Mouse (Mus musculus): ENCODE results near the gene Slc44a5.
"Not testable (repeated sequence)": the region's sequence is repeated elsewhere in the genome, so short reads cannot be mapped to it uniquely, and the experiment has no call there.

The Slc44a5 gene

DNA sequence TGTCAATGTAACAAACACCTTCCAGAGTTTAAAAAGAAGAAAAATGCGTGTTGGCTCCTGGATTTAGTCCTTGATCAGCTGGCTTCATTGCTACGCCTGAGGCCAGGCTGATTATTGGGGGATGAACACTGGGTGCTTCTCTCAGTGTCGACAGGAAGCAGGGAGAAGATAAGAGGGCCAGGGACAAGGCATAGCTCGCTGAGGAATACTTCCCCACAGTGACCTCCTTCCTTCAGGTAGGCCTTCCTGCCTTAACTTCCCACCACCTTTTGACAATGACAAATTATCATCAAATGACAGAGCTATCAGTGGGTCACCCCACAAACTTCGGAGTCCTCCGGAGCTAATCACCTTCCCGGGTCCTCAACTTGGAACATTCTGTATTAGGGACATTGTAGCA lies 242.1 kb downstream of the Slc44a5 start:
- no peak for DNase-seq (ENCODE audit: low spot score in 2 of 2)

DNA sequence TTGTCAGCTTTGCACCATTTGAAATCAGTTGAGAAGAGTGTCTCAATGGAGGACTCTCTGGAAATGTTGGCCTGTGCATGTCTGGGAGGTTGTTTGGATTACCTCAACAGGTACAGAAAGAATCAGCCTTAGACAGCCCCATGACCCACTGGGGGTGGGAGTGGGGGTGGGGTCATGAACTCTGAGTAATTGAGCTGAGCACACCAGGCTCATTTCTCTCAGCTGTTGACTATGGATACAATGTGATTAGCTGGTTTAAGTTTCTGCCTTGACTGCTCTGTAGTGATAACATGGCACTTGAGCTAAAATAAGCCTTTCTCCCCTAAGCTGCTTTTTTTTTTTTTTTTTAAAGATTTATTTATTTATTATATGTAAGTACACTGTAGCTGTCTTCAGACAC lies 242.5 kb downstream of the Slc44a5 start:
- DNase-seq (ENCODE audit: low spot score in 2 of 2) = no peak

DNA sequence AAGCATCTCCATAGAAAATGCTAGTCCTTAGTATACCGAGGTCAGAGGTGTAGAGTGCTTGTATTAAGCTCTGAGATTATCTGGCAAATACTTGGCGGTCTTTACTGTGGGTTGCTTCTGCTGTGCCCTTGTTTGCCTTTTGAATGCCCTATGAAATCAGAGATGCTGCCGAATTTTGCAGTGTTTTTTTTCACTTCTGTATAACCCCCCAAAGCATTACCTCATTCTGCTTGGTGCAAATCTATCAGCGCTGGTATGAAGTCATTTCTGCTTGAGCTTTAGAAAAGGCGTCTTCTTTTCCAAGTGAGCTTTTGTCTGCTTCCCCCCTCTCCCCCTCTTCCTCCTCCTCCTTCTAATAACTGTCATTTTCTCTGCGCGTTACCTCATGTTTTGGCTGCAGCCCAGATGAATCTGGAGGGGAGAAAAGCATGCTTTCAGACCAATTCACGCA lies 248.9 kb downstream of the Slc44a5 start:
- DNase-seq (ENCODE audit: low spot score in 2 of 2) = peak in 1 of 2 experiments; percentile 13

DNA sequence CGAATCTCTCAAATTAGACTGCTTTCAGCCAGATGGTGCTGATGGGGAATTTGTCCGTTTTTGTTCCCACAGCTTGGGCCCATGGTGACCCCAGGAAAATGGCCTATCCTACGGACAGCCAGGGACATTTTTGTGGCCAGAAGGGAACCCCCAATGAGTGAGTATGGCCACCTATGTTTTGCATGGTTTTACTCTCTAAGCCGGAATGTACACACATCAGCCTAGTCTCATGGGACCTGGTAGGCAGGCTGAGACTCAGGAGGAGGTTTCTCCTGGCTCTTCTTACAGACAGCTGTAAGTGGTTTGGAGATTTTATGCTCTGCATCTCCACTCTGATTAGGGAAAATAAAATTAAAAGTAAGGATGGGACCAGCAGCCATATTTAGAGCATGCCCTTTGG lies 249.5 kb downstream of the Slc44a5 start:
- no peak for DNase-seq (ENCODE audit: low spot score in 2 of 2)

DNA sequence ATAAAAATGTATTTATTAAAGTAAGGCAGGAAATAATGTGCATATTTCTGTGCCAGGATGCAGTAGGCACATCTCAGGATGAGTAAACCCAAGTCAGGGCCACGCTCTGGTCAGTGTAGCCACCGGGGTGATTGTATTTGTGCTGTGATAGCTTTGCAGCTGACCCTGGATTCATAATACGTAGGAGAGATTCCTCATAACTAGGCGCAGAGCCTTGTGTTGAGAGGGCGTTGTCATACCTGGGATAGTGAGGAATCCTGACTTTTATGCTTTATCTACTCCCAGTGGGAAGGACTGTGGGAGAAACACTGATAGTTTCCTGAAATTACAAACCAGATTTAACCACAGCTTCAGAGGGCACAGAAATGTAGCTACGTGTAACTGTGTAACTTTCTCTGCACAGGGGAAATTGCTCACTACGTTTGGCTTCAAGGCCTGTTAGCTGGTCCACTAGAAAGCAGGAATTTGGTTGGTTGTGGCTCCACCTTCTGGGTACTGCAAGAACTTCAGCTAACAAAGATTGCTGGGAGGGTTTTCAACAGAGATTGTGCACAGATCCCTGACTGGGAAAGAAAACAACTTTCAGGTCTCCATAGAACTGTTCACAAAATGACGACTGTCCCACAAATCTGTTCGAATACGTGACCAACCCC lies 253.0 kb downstream of the Slc44a5 start:
- DNase-seq (ENCODE audit: low spot score in 2 of 2) = peak; percentile 70 to 79

DNA sequence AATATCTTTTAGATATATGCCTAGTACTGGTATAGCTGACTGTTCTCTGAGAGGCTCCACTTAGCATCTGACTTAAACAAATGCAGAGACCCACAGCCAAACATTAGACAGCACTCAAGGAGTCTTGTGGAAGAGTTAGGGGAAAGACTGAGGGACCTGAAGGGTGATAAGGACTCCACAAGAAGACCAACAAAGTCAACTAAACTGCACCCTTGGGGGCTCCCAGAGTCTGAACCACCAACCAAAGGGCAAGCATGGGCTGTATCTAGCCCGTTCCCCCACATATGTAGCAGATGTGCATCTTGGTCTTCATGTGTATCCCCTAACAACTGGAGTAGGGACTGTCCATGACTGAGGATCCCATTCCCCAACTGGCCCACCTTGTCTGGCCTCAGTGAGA lies 271.7 kb downstream of the Slc44a5 start:
- no peak for DNase-seq (ENCODE audit: low spot score in 2 of 2)

DNA sequence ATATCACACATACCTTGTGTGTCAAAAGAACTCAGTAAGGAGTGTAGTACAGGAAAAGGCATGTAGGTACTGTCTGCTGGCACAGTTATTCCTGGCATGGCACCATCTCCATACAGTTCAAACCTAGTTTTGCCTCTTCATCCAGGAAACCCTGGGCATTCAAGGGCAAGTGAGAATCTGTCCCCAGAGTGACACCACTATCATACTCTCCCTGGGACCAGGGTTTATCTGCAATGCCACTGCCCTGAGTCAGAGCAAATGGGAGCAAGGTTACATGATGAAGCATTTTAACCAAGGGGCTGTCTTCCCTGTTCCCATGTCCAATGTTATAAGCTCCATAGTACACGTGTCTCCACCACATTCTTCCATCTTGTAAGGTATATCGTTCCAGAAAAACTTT lies 278.2 kb downstream of the Slc44a5 start:
- no peak for DNase-seq (ENCODE audit: low spot score in 2 of 2)

DNA sequence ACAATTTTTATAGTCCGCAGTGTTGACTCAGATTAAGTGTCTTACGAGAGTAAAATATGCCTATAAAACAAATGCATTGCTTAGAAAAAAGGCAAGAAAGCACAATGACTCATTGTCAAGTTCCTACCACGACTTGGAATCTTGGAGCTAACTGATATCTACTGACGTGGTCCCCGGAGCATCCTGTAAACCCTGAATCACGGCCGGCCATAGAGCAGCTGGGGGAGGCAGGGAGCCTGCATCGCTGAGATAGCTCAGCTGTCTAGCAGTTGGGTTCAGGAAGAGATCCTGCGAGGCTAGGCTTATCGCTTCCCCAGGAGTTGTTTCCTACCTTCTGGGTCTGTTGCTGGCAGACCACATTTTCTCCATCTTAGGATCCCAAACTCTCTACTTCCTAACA lies 279.0 kb downstream of the Slc44a5 start:
- no peak for DNase-seq (ENCODE audit: low spot score in 2 of 2)

DNA sequence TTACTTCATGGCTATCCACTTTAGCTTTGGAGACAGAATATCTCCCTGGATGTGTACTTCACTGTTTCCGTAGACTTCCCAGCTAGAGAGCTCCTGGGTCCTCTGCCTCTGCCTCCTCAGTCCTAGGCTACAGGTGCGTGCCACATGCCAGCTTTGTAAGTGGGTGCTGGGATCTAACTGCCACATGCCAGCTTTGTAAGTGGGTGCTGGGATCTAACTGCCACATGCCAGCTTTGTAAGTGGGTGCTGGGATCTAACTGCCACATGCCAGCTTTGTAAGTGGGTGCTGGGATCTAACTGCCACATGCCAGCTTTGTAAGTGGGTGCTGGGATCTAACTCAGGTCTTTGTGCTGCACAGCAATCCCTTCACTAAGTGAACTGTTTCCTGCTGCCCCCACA lies 281.0 kb downstream of the Slc44a5 start:
- DNase-seq (ENCODE audit: low spot score in 2 of 2) = not testable (repeated sequence)

DNA sequence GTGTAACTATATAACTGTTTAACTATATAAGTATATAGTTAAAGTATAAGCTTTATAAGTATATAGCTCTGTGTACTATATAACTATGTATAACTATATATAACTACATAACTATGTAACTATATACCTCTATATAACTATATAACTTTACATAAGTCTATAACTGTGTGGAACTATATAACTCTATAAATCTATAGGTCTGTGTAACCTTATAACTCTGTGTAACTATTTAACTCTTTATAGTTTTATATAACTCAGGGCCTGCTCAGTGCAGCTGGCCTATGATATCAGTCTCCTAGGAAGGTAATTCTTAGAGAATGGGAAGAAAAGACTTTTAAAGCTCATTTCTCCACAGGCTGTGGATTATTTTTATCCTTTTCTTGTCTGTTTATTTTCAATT lies 284.1 kb downstream of the Slc44a5 start:
- no peak for DNase-seq (ENCODE audit: low spot score in 2 of 2)

DNA sequence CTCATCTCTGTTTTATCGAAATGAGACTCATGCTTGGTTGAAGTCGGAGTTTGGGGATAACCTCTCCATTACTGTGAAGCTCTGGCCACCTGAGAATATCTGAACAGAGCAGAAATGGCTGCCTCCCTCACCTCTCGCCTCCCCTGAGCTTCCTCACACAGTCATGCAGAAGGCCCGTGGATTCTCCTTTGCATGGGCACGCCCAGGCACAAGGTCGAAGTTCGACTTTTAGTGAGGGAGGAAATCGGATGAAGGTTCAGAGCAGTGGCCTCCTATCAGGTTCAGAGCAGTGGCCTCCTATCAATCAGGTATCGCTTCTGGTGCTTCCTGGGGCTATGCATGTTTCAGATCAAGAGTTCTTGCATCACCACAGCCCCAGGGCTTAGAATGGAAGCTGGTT lies 295.1 kb downstream of the Slc44a5 start:
- DNase-seq (ENCODE audit: low spot score in 2 of 2) = no peak

DNA sequence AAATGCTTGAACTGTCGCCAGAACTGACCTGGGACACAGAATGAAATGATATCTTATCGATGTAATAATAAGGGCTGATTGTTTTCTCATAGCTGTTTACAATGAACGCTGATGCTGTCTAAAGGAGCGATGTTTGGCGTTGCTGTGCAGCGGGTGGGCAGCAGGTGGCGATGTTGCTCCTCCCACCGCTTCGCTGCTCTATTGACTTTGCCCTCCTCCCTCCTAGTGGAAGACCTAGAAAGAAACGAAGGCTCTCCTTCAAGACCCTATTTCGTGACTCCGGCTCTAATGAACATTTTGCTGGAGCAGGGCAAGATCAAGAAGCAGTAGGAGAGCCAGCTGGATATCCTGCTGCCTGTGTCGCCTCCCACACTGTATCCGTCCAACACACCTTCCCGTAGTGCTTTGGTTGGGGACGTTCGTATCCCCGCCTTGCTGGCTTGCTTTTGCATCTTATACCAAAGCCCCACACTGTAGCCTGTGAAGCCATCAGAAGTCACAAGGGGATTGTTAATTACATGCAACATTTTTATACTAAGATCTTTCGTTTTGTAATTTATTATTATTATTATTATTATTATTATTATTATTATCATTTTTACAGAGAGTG lies 296.6 kb downstream of the Slc44a5 start:
- DNase-seq (ENCODE audit: low spot score in 2 of 2) = peak; percentile 81 to 89

DNA sequence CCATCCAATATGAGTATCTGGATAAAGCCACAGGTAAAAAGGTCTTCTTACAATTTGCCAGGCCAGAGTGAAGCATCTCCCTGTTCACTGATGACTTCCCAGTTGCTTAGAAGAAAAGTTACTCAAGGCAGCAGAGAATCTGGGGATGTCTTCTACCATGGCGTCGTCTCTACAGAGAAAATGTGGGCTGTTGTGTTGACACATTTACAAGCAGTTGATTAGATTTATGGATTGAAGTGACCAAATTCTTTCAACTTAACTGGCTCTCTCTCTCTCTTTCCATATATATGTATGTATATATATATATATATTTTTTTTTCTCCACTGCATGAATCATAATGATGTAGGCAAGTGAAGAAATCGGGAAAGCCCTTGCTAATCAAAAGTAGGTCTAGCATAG lies 301.4 kb downstream of the Slc44a5 start:
- no peak for DNase-seq (ENCODE audit: low spot score in 2 of 2)

DNA sequence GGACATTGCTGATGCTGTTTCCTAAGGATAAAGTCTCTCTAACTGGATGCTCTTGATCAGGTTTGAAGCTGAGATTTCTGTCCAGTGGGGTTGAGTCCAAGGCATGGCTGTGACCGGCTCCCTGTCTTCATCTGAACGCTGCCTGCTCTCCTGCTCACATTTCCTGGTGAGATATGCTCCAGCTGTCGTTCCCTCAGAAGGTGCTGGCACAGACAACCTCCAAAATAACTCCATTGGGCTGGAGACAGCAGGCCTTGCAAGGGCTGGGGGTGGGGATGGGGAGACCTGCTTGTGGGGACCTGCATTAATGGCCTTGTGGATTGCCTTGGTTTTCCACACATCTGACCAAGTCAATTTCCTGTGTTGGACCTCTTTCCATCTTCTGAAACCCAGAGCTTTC lies 311.0 kb downstream of the Slc44a5 start:
- DNase-seq (ENCODE audit: low spot score in 2 of 2) = no peak

DNA sequence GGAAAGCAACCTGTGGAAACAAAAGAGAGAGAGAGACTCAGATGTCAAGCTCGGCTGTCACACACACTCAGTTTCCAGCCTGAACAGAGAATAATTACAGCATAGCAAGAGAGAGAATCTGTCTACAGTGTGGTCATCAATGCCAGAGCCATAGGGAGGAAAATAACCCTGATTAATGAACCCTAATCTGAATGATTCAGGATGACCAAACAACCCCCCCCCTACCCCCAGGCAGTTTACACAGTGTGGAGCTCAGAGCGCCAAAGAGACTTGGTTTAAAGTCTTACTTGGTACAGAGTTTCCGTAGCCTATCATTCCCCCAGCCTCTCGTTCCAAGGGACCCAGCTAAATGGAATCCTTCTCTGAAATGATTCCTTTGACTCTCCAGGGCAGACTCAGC lies 312.1 kb downstream of the Slc44a5 start:
- DNase-seq (ENCODE audit: low spot score in 2 of 2) = no peak

DNA sequence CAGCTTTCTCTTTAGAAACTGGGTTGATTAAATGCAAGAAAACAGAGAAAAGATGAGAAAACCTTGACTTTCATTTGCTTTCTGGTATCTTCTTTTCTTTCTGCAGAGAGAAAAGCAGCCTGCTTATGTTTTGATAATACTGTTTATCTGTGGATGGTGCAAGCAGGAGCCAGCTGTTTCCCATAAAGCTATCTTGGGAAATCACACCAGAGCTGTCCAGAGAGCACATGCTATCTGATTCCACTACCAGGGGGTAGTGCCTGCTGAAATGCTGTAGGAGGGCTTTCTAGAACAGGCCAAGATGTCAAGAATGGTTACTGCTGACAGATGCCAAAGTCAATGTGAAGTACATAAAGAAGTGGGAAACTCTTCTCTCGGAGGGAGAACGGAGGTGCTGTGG lies 314.0 kb downstream of the Slc44a5 start:
- DNase-seq (ENCODE audit: low spot score in 2 of 2) = no peak

DNA sequence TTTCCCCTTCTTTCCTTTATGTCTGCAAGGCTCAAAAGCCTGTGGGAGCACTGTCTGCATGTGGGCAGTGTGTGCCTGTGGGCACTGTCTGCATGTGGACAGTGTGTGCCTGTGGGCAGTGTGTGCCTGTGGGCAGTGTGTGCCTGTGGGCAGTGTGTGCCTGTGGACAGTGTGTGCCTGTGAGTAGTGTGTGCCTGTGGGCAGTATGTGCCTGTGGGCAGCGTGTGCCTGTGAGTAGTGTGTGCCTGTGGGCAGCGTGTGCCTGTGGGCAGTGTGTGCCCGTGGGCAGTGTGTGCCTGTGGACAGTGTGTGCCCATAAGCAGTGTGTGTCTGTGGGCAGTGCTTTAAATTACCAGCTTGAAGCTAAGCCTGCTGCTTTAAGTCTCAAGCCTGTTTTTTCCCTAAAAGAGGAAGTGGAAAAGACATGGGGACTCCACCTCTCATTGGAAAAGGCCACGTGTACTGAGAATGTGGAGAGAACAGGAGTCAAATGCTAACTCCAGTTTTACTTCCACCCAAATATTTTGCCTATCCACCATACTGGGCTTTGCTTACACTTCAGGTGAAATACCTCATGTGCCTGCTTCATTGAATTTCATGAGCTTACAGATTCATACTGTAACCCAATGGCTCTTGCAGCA lies 315.3 kb downstream of the Slc44a5 start:
- DNase-seq (ENCODE audit: low spot score in 2 of 2) = no peak

DNA sequence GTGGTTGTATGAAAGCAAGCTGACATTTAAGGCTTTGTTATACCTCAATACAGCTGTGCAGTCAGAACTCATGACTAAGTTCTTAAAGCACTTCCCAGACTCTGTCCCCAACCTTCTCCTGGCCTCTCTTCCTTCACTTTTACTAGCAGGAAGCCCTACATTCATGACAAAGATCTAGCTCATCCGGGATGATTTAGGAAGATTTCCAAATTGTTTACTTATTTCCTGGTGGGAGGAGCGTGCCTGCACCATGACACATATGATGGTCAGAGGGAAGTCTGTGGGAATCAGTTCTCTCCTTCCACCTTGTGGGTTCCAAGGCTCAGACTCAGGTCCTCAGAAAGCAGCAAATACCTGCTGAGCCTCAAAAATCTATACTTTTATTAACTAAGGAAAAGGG lies 317.1 kb downstream of the Slc44a5 start:
- DNase-seq (ENCODE audit: low spot score in 2 of 2) = no peak

DNA sequence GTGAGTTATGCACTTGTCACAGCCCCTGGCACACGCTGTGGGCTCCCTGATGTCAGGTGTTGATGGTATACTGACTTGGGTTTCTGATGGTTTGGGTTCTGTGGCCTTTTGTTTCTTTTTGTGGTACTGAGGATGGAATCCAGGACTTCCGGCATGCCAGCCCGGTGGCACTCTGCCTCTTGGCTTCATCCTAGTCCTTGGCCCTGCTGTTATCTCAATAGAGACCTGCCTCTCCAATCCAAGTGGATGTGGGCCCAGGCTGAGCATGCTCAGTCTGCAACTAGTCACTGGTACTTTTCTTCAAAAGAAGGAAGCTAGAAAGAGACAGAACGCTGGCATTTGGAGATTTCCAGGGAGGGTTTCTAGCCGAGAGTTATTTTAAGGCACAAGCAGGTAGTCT lies 318.9 kb downstream of the Slc44a5 start:
- no peak for DNase-seq (ENCODE audit: low spot score in 2 of 2)

DNA sequence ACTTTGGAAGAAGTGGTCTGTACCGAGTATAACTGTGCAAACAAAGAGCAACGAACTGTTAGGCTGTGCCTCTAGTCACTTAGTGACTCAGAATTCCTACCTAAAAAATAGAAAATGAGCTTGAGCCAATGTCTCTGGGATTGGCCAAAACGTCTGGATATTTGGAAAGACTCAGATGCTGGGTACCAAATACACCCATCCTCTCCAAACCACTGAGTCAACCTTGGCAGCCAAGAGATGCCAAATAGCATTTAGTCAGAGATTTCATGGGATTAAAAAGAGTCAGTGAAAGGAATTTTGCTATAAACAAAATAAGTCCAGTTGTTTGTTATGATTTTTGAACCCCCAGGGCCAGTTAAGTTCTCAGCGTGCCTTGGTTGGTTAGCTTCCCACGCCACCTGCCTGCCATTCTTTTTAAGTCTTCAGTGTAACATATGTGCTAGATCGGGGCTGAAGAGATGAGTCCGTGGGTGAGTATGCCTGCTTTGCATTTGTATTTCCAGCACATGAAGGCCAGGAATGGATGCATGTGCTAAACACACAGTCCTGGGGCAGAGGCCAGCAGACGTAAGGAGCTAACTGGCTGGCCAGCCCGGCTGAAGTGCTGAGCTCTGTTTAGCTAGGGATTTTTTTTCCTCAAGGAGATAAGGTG lies 320.7 kb downstream of the Slc44a5 start:
- no peak for DNase-seq (ENCODE audit: low spot score in 2 of 2)

DNA sequence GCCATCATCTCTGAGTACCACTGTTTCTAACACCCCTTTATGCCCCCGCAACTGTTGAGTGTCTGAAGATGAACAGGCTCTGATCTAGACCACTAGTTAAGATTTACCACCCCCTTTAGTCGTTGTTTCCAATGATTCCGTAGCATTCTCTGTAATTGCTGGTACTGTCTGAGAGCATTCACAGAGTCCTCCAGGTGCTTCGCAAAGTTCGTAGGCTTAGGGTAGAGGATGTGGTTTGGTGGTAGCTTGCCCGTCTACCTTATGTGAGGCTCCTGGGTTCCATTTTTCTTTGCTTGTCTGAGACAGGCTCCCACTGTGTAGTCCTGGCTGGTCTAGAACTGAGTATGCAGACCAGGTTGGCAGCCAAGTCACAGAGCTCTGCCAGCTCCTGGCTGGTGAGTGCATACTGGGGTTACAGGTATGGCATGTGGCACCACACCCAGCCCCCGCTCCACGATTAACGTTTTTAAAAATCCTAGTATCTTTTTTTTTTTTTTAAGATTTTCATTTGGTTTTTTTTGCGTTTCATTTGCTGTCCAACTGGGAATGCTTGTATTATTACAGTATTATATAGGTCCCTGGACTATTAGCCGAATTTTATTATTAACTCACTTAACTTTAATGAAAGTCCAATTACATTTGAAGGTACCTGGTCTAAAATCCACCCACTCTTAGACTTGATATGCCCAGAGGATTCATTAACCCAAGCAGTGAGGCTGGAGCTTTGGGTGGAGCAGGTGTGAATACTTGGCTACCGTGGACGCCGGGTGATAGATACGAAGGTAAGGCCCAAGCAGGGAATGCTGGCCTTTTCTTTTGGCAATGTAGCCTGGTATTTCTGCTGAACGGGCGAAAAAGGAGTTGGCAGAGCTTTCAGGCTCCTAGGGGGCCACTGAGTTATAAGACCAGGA lies 321.9 kb downstream of the Slc44a5 start:
- DNase-seq (ENCODE audit: low spot score in 2 of 2) = no peak

DNA sequence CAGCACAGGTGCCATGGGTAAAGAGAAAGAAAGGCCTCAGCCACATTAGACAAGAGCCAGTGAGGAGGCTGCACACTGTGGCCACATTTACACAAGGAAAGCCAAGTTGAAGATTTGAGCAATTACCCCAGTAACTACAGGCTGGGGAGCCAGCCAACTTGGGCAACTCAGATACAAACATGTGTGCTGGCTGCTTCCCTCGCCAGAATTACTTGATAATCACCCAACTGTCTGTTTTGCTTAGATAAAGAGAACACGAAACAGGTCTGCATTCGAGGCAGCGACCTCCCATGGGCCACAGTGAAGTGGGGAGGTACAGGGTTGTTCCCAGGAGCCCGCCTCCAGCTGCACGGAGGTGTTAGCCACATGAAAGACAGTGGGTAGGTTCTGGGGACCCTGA lies 324.3 kb downstream of the Slc44a5 start:
- no peak for DNase-seq (ENCODE audit: low spot score in 2 of 2)

Measured in cerebellum, postnatal 4 days (tissue).